ENCODE assay signal across 15 mouse cellular contexts in genomic region chr3:38754632-38755123, GRCm38 (mm10).
DNase-seq lines count a peak whose midpoint lies in the region; ATAC-seq and TF ChIP-seq lines count a peak whose summit lies in the region.
"Had no signal": no experiment of that assay in that cellular context is flagged by ENCODE, and none has a peak within 500 bp of the region (broad histone marks: within the 10 kb centered on the region; RNA-seq: fewer than 3 reads in every experiment).

No protein-coding gene starts in this region.

- no peak overlapping the region for H3K9ac ChIP-seq in forebrain, embryonic 13.5 days
- H3K9ac ChIP-seq in hindbrain, embryonic 14.5 days: no peak overlapping the region
- H3K9ac ChIP-seq in midbrain, embryonic 14.5 days (replicated peaks; ENCODE audit: low read length): no peak overlapping the region; the same call in 1 of the 2 replicates
- H3K9ac ChIP-seq: heart, embryonic 12.5 days had no signal

- H3K27me3 ChIP-seq in forebrain, embryonic 13.5 days: no peaks in the 10 kb centered on the region
- no peaks in the 10 kb centered on the region for H3K27me3 ChIP-seq in hindbrain, embryonic 14.5 days (ENCODE audit: control insufficient read depth, insufficient read depth, low read length)
- H3K27me3 ChIP-seq in midbrain, embryonic 14.5 days (ENCODE audit: control insufficient read depth, insufficient read depth, low read length): no peaks in the 10 kb centered on the region
- H3K27me3 ChIP-seq: heart, embryonic 12.5 days had no signal

- TF ChIP-seq CTCF in brain, embryonic 14.5 days (IDR thresholded peaks at IDR 0.05; ENCODE audit: borderline replicate concordance, extremely low read depth, insufficient read depth, insufficient read length): no peak

- 32% methylated on average over 5 of the region's 5 CpGs for WGBS in forebrain, embryonic 13.5 days
- WGBS in hindbrain, embryonic 14.5 days: 28% methylated on average over 5 of the region's 5 CpGs
- 47% methylated on average over 5 of the region's 5 CpGs for WGBS in midbrain, embryonic 14.5 days

- peak overlapping the region; percentile 60 for H3K27ac ChIP-seq in forebrain, embryonic 13.5 days
- H3K27ac ChIP-seq in hindbrain, embryonic 14.5 days: peak overlapping the region; percentile 73
- H3K27ac ChIP-seq in midbrain, embryonic 14.5 days (replicated peaks; ENCODE audit: low read depth, low read length): peak overlapping the region; percentile 80
- H3K27ac ChIP-seq: macrophage had no signal

- H3K4me3 ChIP-seq in forebrain, embryonic 13.5 days: no peak overlapping the region
- H3K4me3 ChIP-seq in hindbrain, embryonic 14.5 days (replicated peaks; ENCODE audit: low read length): no peak overlapping the region
- no peak overlapping the region for H3K4me3 ChIP-seq in midbrain, embryonic 14.5 days (replicated peaks; ENCODE audit: low read depth, low read length)
- H3K4me3 ChIP-seq: heart, embryonic 12.5 days had no signal

- H3K4me2 ChIP-seq in forebrain, embryonic 13.5 days: no peak overlapping the region
- 0 out of 2 replicates have a peak overlapping the region, but pooled peaks have one; percentile 16 for H3K4me2 ChIP-seq in hindbrain, embryonic 14.5 days (replicated peaks)
- H3K4me2 ChIP-seq in midbrain, embryonic 14.5 days (ENCODE audit: low read length): no peak overlapping the region; the same call in 1 of the 2 replicates
- H3K4me2 ChIP-seq: heart, embryonic 12.5 days had no signal

- no peak for TF ChIP-seq POLR2A in brain, embryonic 14.5 days (IDR thresholded peaks at IDR 0.05; ENCODE audit: borderline replicate concordance, extremely low read depth, insufficient read depth, insufficient read length, poor library complexity, severe bottlenecking)

- H3K4me1 ChIP-seq in forebrain, embryonic 13.5 days: peaks cover 10% of the 10 kb centered on the region
- peaks cover 12% of the 10 kb centered on the region; the same call in 1 of the 2 replicates for H3K4me1 ChIP-seq in hindbrain, embryonic 14.5 days (replicated peaks; ENCODE audit: control insufficient read depth, insufficient read depth, low read length)
- peaks cover 20% of the 10 kb centered on the region for H3K4me1 ChIP-seq in midbrain, embryonic 14.5 days (ENCODE audit: control insufficient read depth, insufficient read depth, low read length)
- H3K4me1 ChIP-seq: heart, embryonic 12.5 days had no signal

- 0 out of 2 replicates have a peak, but pooled peaks have one; percentile 30 for ATAC-seq in forebrain, embryonic 13.5 days
- peak; percentile 70; the same call in 1 of the 2 replicates for ATAC-seq in hindbrain, embryonic 14.5 days (ENCODE audit: low FRiP score)
- ATAC-seq in midbrain, embryonic 14.5 days (ENCODE audit: low FRiP score, low TSS enrichment): peak; percentile 43; the same call in 1 of the 2 replicates

- H3K9me3 ChIP-seq in forebrain, embryonic 13.5 days (replicated peaks): no peaks in the 10 kb centered on the region
- H3K9me3 ChIP-seq in hindbrain, embryonic 14.5 days (ENCODE audit: control insufficient read depth, low read length): no peaks in the 10 kb centered on the region
- H3K9me3 ChIP-seq in midbrain, embryonic 14.5 days (ENCODE audit: control insufficient read depth, low read length): no peaks in the 10 kb centered on the region
- H3K9me3 ChIP-seq: heart, embryonic 12.5 days had no signal

- no peaks in the 10 kb centered on the region for H3K36me3 ChIP-seq in forebrain, embryonic 13.5 days (ENCODE audit: poor library complexity, severe bottlenecking)
- H3K36me3 ChIP-seq in hindbrain, embryonic 14.5 days (replicated peaks; ENCODE audit: control insufficient read depth, insufficient read depth): no peaks in the 10 kb centered on the region
- H3K36me3 ChIP-seq in midbrain, embryonic 14.5 days (ENCODE audit: control insufficient read depth, insufficient read depth, low read length): no peaks in the 10 kb centered on the region
- H3K36me3 ChIP-seq: heart, embryonic 12.5 days had no signal

- peak; percentile 65 for DNase-seq in brain, embryonic 14.5 days (ENCODE audit: low read depth)
- DNase-seq in hindbrain, embryonic 14.5 days (ENCODE audit: low spot score): peak; percentile 59
- peak; percentile 52 for DNase-seq in midbrain, embryonic 14.5 days
- no peak for DNase-seq in ovary, postnatal 10 days (ENCODE audit: low spot score)
- no peak for DNase-seq in thymus, postnatal 10 days (ENCODE audit: low spot score in 2 of 2)
- no peak for DNase-seq in right cerebral cortex, adult 18-20 months
- no peak for DNase-seq in layer of hippocampus, adult 11-12 months (ENCODE audit: low spot score)
- DNase-seq: adrenal gland, adult 8-10 months; cerebellum, adult 2 months; heart, postnatal 4 days; lung, adult 18-20 months; thymus, postnatal 25 days had no signal

Comparison
In these comparisons a context has a peak if more than half of its experiments do, and no peak if none do; other contexts are left out.
1. DNase-seq: peak in brain, embryonic 14.5 days (single experiment), hindbrain, embryonic 14.5 days (single experiment) and midbrain, embryonic 14.5 days (single experiment); none in ovary, postnatal 10 days (single experiment), thymus, postnatal 10 days (0 of 2), right cerebral cortex, adult 18-20 months (single experiment) and layer of hippocampus, adult 11-12 months (single experiment).
2. Peak in every context shown above with its lines, with median percentiles within 50 percentile points of each other: ATAC-seq and H3K27ac ChIP-seq.